In the genomic region with DNA sequence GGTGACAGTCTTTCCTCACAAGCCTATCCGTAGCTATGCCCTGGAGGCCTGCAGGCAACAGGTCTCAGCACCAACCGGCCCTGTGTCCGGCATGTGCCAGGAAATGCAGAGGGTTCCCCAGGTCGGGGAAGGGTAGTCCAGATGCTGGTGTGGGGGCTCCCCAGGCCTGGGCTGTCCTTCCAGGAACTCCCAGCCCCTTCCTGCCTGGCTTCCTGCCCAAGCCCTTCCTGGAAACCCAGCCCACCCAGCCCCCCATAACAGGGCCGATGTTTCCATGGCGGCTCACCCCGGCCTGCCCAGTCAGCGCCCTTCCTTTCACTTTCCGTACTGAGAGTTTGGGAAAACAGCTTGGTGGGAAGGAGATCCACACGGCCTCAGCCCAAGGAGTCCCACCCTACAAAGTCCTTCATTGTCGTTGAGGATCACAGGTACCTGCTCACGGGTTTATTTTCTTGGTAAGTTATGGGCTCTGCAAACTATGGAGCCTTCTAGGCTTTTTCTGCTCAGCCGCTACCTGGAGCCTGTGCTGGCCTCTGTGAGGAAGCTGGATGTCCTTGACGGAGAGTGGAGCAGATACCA, we compare ENCODE assay signal across 8 mouse cellular contexts. TPM values are rescaled to one million over a fixed set of nuclear protein-coding genes. Genes with fewer than 3 reads are reported as not detected.
A peak's percentile ranks its signal among the peaks of the same experiment; 100 is the strongest.
DNase-seq lines count a peak whose midpoint lies in the region.

No protein-coding gene starts in this region.

- peak; percentile 45 to 70 for DNase-seq in adrenal gland, adult (ENCODE audit: inconsistent age in 2 of 2, low spot score in 1 of 2)
- DNase-seq in heart, adult 18-20 months: peak; percentile 65 to 84
- peak; percentile 33 for DNase-seq in kidney, adult 9 months
- peak; percentile 77 to 85 for DNase-seq in lung, adult 18-20 months
- no peak for DNase-seq in urinary bladder, postnatal 36 days (ENCODE audit: low spot score in 2 of 2)
- DNase-seq in urinary bladder, postnatal 25 days (ENCODE audit: low spot score): no peak
- no peak for DNase-seq in thymus, postnatal 36 days
- DNase-seq in Muller cell, postnatal 12 days (ENCODE audit: inconsistent ontology term): no peak

RNA-seq across cellular contexts. Expression of gene Gata2, which starts 41.5 kb away (rescaled TPM):
- 10 to 100 TPM; 18.1 to 23.4 TPM for total RNA-seq in heart, adult 18-20 months (2021)

Comparison
In these comparisons a context has a peak if more than half of its experiments do, and no peak if none do; other contexts are left out.
1. DNase-seq: peak in adrenal gland, adult (2 of 2), heart, adult 18-20 months (2 of 2), kidney, adult 9 months (single experiment) and lung, adult 18-20 months (2 of 2); none in urinary bladder, postnatal 36 days (0 of 2), urinary bladder, postnatal 25 days (single experiment), thymus, postnatal 36 days (0 of 2) and Muller cell, postnatal 12 days (single experiment).